Mouse (Mus musculus): ENCODE measurements around the gene Ccnd1.

- TF ChIP-seq CTCF (IDR thresholded peaks at IDR 0.05; ENCODE audit: insufficient read depth, low read length), result no peak
- no peak for TF ChIP-seq POLR2A (IDR thresholded peaks at IDR 0.05; ENCODE audit: borderline replicate concordance, extremely low read depth, low read depth, low read length)
Observed at GRCm38 (mm10) chr7:144963911-144964310, 24.2 kb upstream of the Ccnd1 start.
